Mouse (Mus musculus) hematopoietic multipotent progenitor cell, adult 10-12 weeks (in vitro differentiated cells): ENCODE measurements around the gene Gm9999. TPM values are rescaled to one million over a fixed set of nuclear protein-coding genes. Genes with fewer than 3 reads are reported as not detected.

Source experiments
- polyA plus RNA-seq: library from polyadenylated mRNA; stranded (reverse); fragments of >175 nt; gene quantifications from 2 replicates; pipeline ENCODE4 v1.2.3, GENCODE M21; 2012; ENCODE audit warnings: low replicate concordance

Gm9999 gene
- not detected in 2 replicates for polyA plus RNA-seq

DNA sequence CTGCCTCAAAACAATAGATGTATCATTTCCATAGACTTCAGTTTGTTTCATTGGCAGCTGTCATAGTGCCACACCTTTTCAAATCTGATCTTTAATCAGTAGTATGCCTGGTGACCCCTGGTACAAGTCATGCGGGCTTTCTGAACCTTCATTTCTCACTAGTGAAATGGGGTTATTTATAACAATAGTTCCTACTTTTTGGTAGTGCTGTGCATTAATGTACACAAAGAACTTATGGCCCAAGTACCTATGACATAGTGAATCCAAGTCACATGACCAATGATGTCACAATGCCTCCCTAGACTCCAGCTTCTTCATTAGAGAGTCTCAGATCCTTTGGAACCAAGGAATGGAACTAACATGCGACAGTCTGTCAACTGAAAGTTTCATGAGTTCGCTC, at the start of gene Gm9999:
TSS of gene Gm9999 (plus strand) at position 301 of the 400 bp plus-strand sequence.

DNA sequence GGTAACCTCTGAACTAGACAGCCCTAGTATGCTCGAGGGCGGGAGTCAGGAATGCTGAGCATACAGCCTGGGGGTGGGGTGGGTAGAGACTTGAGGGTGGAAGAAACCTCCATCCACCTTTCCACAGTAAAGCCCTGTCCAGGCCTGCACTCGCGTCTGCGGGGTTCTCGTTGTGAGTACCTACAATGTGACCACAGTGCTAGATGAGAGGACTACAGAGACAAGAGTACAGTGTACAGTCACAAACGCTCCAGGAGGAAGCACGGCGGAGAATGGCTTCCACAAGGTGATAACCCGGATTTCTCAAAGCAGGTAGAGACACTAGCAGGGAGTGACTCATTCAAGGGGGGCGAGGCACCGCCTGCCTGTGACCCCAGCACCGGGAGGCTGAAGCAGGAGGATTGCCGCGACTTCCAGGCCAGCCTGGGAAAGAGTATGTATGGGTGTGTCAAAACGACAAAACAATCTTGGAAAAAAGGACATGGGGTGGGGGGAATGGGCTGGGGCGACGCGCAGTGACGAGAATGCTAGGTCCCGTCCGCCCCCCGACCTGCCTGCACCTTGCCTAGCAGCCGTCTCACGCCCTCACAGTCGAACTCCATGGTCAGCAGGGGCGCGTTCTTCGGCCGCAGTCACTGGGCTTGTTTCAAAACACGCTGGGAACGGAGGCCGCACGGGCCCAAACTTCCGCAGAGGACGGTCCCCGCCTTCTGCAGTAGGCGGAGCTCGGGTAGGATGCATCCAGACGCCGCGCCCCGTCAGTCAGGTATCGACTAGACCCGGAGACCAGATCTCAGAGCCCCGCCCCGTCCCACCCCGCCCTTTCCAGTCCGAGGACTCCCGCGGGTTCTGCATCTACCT, 25.3 kb upstream of the Gm9999 start, which contains the start of gene Uevld:
TSS of gene Uevld (minus strand) at position 697 of the 861 bp plus-strand sequence.

DNA sequence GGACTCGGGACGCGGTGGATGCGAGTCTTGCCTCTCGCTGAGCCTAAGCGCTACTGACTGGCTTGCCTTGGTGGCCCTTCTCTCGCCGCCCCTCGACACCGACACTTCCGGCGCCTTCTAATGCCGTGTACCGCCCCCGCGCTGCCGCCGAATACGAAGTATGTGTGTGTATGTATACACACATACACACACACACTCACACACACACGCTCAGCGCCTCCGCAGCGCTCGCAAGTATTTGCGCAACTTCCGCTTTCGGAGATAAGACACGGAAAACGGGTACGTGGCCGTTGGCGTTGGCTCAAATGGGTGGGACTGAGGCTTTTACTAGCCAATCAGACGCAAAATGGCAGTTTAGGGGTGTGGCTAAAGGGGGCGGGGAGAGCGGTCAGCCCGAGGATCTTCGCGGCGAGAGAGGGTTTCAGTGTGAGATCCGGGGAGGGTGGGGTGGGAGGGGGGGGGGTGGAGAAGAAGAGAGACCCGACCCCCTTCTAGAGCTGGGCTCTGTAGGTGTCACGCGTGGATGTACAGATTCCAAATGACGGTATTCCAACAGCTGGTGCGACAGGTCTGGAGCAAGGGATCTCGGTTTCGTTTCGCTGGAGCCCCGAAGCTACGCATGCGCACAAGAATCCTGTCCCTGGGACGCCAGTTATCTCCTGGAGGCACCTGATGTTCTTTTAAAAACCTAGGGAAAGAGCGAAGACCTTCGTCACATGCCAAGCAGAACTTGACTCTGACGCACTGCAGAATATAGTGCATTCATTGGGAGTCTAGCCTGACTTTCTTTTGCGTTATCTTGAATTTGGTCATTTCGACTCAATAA, 25.0 kb downstream of the Gm9999 start, which contains the start of gene Spty2d1:
TSS of gene Spty2d1 (minus strand) at position 244 of the 826 bp plus-strand sequence.

Other genes starting within 250 kb of the Gm9999 start
- not detected in 2 replicates for gene Saa1, start 240.6 kb upstream of the Gm9999 start, polyA plus RNA-seq
- gene Saa2, start 231.8 kb upstream of the Gm9999 start, polyA plus RNA-seq: not detected in 2 replicates
- gene Hps5, start 187.5 kb upstream of the Gm9999 start, polyA plus RNA-seq: 6.4 and 8.8 TPM in 2 replicates
- 19.8 and 38.6 TPM in 2 replicates for gene Gtf2h1, start 187.5 kb upstream of the Gm9999 start, polyA plus RNA-seq
- 133 and 232 TPM in 2 replicates for gene Ldha, start 142.1 kb upstream of the Gm9999 start, polyA plus RNA-seq
- gene Ldhc, start 122.4 kb upstream of the Gm9999 start, polyA plus RNA-seq: not detected in 2 replicates
- 32.6 and 38.8 TPM in 2 replicates for gene Tsg101, start 63.6 kb upstream of the Gm9999 start, polyA plus RNA-seq
- 0.37 and 0.39 TPM in 2 replicates for gene Uevld, start 25.1 kb upstream of the Gm9999 start, polyA plus RNA-seq
- 8.2 and 10.0 TPM in 2 replicates for gene Spty2d1, start 24.8 kb downstream of the Gm9999 start, polyA plus RNA-seq
- gene Tmem86a, start 67.0 kb downstream of the Gm9999 start, polyA plus RNA-seq: 25.1 and 30.7 TPM in 2 replicates
- gene Ptpn5, start 150.1 kb downstream of the Gm9999 start, polyA plus RNA-seq: 0.94 and 2.1 TPM in 2 replicates
- not detected in 2 replicates for gene Mrgpra6, start 221.3 kb downstream of the Gm9999 start, polyA plus RNA-seq